Mouse (Mus musculus) cerebellum, postnatal 25 days (tissue): ENCODE data around the gene Polr2f.

Experiments
- DNase-seq, 2 experiments: peaks; one replicate each; pipeline ENCODE4 v3.0.0; 2021; ENCODE audit warnings: mixed read lengths in 2 of 2

The Polr2f gene

GRCm38 (mm10) chr15:79122546-79122945 is 18.3 kb upstream of the Polr2f start:
- DNase-seq = no peak

GRCm38 (mm10) chr15:79123751-79124150 is 17.1 kb upstream of the Polr2f start:
- DNase-seq = no peak

GRCm38 (mm10) chr15:79124331-79124875 is 16.4 kb upstream of the Polr2f start:
- DNase-seq = no peak

GRCm38 (mm10) chr15:79126217-79126932 is 14.4 kb upstream of the Polr2f start:
- peak; percentile 67 to 74 for DNase-seq

- DNase-seq = no peak
Measured at GRCm38 (mm10) chr15:79127101-79127500, 13.7 kb upstream of the Polr2f start.

- no peak for DNase-seq
Measured at GRCm38 (mm10) chr15:79128208-79128607, 12.6 kb upstream of the Polr2f start.

- DNase-seq = no peak
Measured at GRCm38 (mm10) chr15:79129311-79129710, 11.5 kb upstream of the Polr2f start.

GRCm38 (mm10) chr15:79130782-79131181 is 10.0 kb upstream of the Polr2f start:
- peak; percentile 40 to 54 for DNase-seq

- DNase-seq = peak; percentile 92 to 94
Measured at GRCm38 (mm10) chr15:79131442-79131841, 9.4 kb upstream of the Polr2f start.

GRCm38 (mm10) chr15:79133191-79133661 is 7.6 kb upstream of the Polr2f start:
- DNase-seq = no peak

- DNase-seq = no peak
Measured at GRCm38 (mm10) chr15:79134496-79135270, 6.1 kb upstream of the Polr2f start.

- DNase-seq = no peak
Measured at GRCm38 (mm10) chr15:79135332-79135731, 5.5 kb upstream of the Polr2f start.

- no peak for DNase-seq
Measured at GRCm38 (mm10) chr15:79135783-79136575, 4.8 kb upstream of the Polr2f start.

GRCm38 (mm10) chr15:79139640-79140039 is 1.2 kb upstream of the Polr2f start:
- DNase-seq = no peak

GRCm38 (mm10) chr15:79141566-79141917 is 733 bp downstream of the Polr2f start:
- DNase-seq = no peak

- DNase-seq = no peak
Measured at GRCm38 (mm10) chr15:79143316-79143715, 2.5 kb downstream of the Polr2f start.

GRCm38 (mm10) chr15:79144021-79144420 is 3.2 kb downstream of the Polr2f start:
- DNase-seq = no peak

- no peak for DNase-seq
Measured at GRCm38 (mm10) chr15:79145522-79145921, 4.7 kb downstream of the Polr2f start.

- DNase-seq = peak; percentile 87 to 92
Measured at GRCm38 (mm10) chr15:79148533-79148932, 7.7 kb downstream of the Polr2f start.

GRCm38 (mm10) chr15:79151881-79152280 is 11.1 kb downstream of the Polr2f start:
- DNase-seq = no peak

- DNase-seq = no peak
Measured at GRCm38 (mm10) chr15:79152709-79153108, 11.9 kb downstream of the Polr2f start.

GRCm38 (mm10) chr15:79155572-79155971 is 14.8 kb downstream of the Polr2f start:
- DNase-seq = no peak

GRCm38 (mm10) chr15:79162301-79162700 is 21.5 kb downstream of the Polr2f start:
- DNase-seq = no peak
